Mouse (Mus musculus) hindbrain, embryonic 15.5 days (tissue): ENCODE measurements around the gene Cog5. TPM values are rescaled to one million over a fixed set of nuclear protein-coding genes. Genes with fewer than 3 reads are reported as not detected.

Experiments
- ATAC-seq: fragments of 200-750 bp; cut with Nextera tagmentation; 2 replicates; pipeline ENCODE4 v1.8.0; 2017; ENCODE audit warnings: low read depth, moderate number of reproducible peaks, moderate TSS enrichment; ENCODE audit not compliant: low FRiP score
- H3K27ac ChIP-seq: fragments of 300-500 bp; sonication (generic); replicated peaks from 2 replicates; pipeline ENCODE4 v1.5.1; 2015; ENCODE audit warnings: mild to moderate bottlenecking, inconsistent platforms
- H3K27me3 ChIP-seq: fragments of 300-500 bp; sonication (generic); 2 replicates; pipeline ENCODE4 v1.6.1; 2015; ENCODE audit warnings: control low read depth, inconsistent platforms
- H3K36me3 ChIP-seq: fragments of 300-500 bp; sonication (generic); 2 replicates; pipeline ENCODE4 v1.6.1; 2015; ENCODE audit warnings: control low read depth, inconsistent platforms
- H3K4me1 ChIP-seq: fragments of 300-500 bp; sonication (generic); replicated peaks from 2 replicates; pipeline ENCODE4 v1.6.1; 2015; ENCODE audit warnings: control low read depth, inconsistent platforms
- H3K4me2 ChIP-seq: fragments of 300-500 bp; sonication (generic); 2 replicates; pipeline ENCODE4 v1.6.1; 2015; ENCODE audit warnings: moderate library complexity, mild to moderate bottlenecking, inconsistent platforms
- H3K4me3 ChIP-seq: fragments of 300-500 bp; sonication (generic); 2 replicates; pipeline ENCODE4 v1.5.1; 2015; ENCODE audit warnings: mild to moderate bottlenecking, inconsistent platforms
- H3K9ac ChIP-seq: fragments of 300-500 bp; sonication (generic); 2 replicates; pipeline ENCODE4 v1.6.1; 2015; ENCODE audit warnings: inconsistent platforms
- H3K9me3 ChIP-seq: fragments of 300-500 bp; sonication (generic); 2 replicates; pipeline ENCODE4 v1.6.1; 2016; ENCODE audit warnings: control low read depth, inconsistent platforms
- WGBS: fragments of 180-500 bp; shearing (Covaris S2); methylation state at CpG from one replicate; pipeline ENCODE4 v1.1.7; 2015; 5-methylcytosine and 5-hydroxymethylcytosine counted together
- polyA plus RNA-seq: library from polyadenylated mRNA; unstranded; fragments of >200 nt; fragmentation: Nextera tagmentation; extraction: Ambion mirVana; gene quantifications from 2 replicates; pipeline ENCODE4 v1.2.1, GENCODE M21; 2015

The Cog5 gene
- polyA plus RNA-seq, 1 experiment from 2014 or later, result 26.9 TPM

- Histone ChIP-seq H3K4me2 (peak overlapping the region; percentile 60), H3K4me3 (peak overlapping the region; percentile 45), H3K27me3 (no peaks in the 10 kb centered on the region), H3K27ac (peak overlapping the region; percentile 77), H3K9ac (peak overlapping the region; percentile 49), H3K9me3 (no peaks in the 10 kb centered on the region), H3K4me1 (peaks cover 10% of the 10 kb centered on the region), H3K36me3 (no peaks in the 10 kb centered on the region)
- WGBS, result 18% methylated on average over 5 of the region's 5 CpGs
- ATAC-seq, result no peak
Measured at GRCm38 (mm10) chr12:31712233-31712632, 57.6 kb downstream of the Cog5 start.

- H3K4me2 ChIP-seq, result peak overlapping the region; percentile 60
Measured at GRCm38 (mm10) chr12:31712727-31713126, 58.1 kb downstream of the Cog5 start.

GRCm38 (mm10) chr12:31713600-31713999, 58.9 kb downstream of the Cog5 start, which contains the start of gene Gpr22:
Gene Gpr22, minus strand, starts transcription at chr12:31713947.
- Histone ChIP-seq H3K27me3 (no peaks in the 10 kb centered on the region), H3K9ac (peak within 1 kb of the TSS; percentile 68), H3K27ac (peak within 1 kb of the TSS; percentile 89), H3K4me1 (peaks cover 10% of the 10 kb centered on the region), H3K4me3 (peak within 1 kb of the TSS; percentile 57), H3K4me2 (peak within 1 kb of the TSS; percentile 60), H3K36me3 (no peaks in the 10 kb centered on the region), H3K9me3 (no peaks in the 10 kb centered on the region)
- 10% methylated on average over 6 of the region's 6 CpGs for WGBS
- peak; percentile 96 for ATAC-seq

More at GRCm38 (mm10) chr12:31712727-31713126, 58.1 kb downstream of the Cog5 start:
- H3K4me1 ChIP-seq, result peaks cover 10% of the 10 kb centered on the region
- ATAC-seq, result no peak
- peak overlapping the region; percentile 45 for H3K4me3 ChIP-seq
- no peak overlapping the region for H3K9ac ChIP-seq
- no peaks in the 10 kb centered on the region for H3K36me3 ChIP-seq
- no peaks in the 10 kb centered on the region for H3K27me3 ChIP-seq
- no peak overlapping the region for H3K27ac ChIP-seq
- WGBS, result 41% methylated on average over 4 of the region's 4 CpGs
- no peaks in the 10 kb centered on the region for H3K9me3 ChIP-seq

GRCm38 (mm10) chr12:31714070-31714469, 59.4 kb downstream of the Cog5 start:
- Histone ChIP-seq H3K27me3 (no peaks in the 10 kb centered on the region), H3K9me3 (no peaks in the 10 kb centered on the region), H3K9ac (no peak overlapping the region), H3K36me3 (no peaks in the 10 kb centered on the region), H3K4me1 (peaks cover 10% of the 10 kb centered on the region), H3K4me3 (peak overlapping the region; percentile 57), H3K27ac (peak overlapping the region; percentile 89), H3K4me2 (peak overlapping the region; percentile 50)
- WGBS, result 51% methylated on average over 3 of the region's 3 CpGs
- ATAC-seq, result peak; percentile 65; the same call in 1 of the 2 replicates

GRCm38 (mm10) chr12:31719586-31720275, 65.1 kb downstream of the Cog5 start:
- Histone ChIP-seq H3K9me3 (no peaks in the 10 kb centered on the region), H3K27me3 (no peaks in the 10 kb centered on the region), H3K4me3 (no peak overlapping the region), H3K4me2 (no peak overlapping the region), H3K4me1 (no peaks in the 10 kb centered on the region), H3K9ac (no peak overlapping the region), H3K27ac (no peak overlapping the region), H3K36me3 (no peaks in the 10 kb centered on the region)
- no peak for ATAC-seq
- 91% methylated on average over 1 of the region's 1 CpGs for WGBS

- H3K27ac ChIP-seq, result no peak overlapping the region
- H3K36me3 ChIP-seq, result no peaks in the 10 kb centered on the region
- H3K4me1 ChIP-seq, result no peaks in the 10 kb centered on the region
- H3K4me3 ChIP-seq, result no peak overlapping the region
- H3K9me3 ChIP-seq, result no peaks in the 10 kb centered on the region
- WGBS, result 91% methylated on average over 3 of the region's 3 CpGs
- no peak overlapping the region for H3K9ac ChIP-seq
- no peaks in the 10 kb centered on the region for H3K27me3 ChIP-seq
- H3K4me2 ChIP-seq, result no peak overlapping the region
- no peak for ATAC-seq
Measured at GRCm38 (mm10) chr12:31724576-31724975, 69.9 kb downstream of the Cog5 start.

- Histone ChIP-seq H3K9ac (no peak overlapping the region), H3K36me3 (no peaks in the 10 kb centered on the region), H3K9me3 (no peaks in the 10 kb centered on the region), H3K27me3 (no peaks in the 10 kb centered on the region), H3K4me1 (no peaks in the 10 kb centered on the region), H3K27ac (no peak overlapping the region), H3K4me3 (no peak overlapping the region), H3K4me2 (no peak overlapping the region)
- 88% methylated on average over 12 of the region's 12 CpGs for WGBS
- no peak for ATAC-seq
Measured at GRCm38 (mm10) chr12:31725511-31726275, 71.0 kb downstream of the Cog5 start.

GRCm38 (mm10) chr12:31726707-31727106, 72.0 kb downstream of the Cog5 start:
- no peak overlapping the region for H3K4me3 ChIP-seq
- H3K9me3 ChIP-seq, result no peaks in the 10 kb centered on the region
- no peak overlapping the region for H3K27ac ChIP-seq
- WGBS, result 45% methylated on average over 1 of the region's 1 CpGs
- H3K4me2 ChIP-seq, result no peak overlapping the region
- H3K27me3 ChIP-seq, result no peaks in the 10 kb centered on the region
- no peaks in the 10 kb centered on the region for H3K4me1 ChIP-seq
- H3K36me3 ChIP-seq, result no peaks in the 10 kb centered on the region
- no peak for ATAC-seq
- H3K9ac ChIP-seq, result no peak overlapping the region

GRCm38 (mm10) chr12:31730126-31730525, 75.5 kb downstream of the Cog5 start:
- H3K36me3 ChIP-seq, result no peaks in the 10 kb centered on the region
- no peaks in the 10 kb centered on the region for H3K4me1 ChIP-seq

GRCm38 (mm10) chr12:31734616-31735015, 79.9 kb downstream of the Cog5 start:
- Histone ChIP-seq H3K9me3 (no peaks in the 10 kb centered on the region), H3K9ac (no peak overlapping the region), H3K36me3 (no peaks in the 10 kb centered on the region), H3K4me3 (no peak overlapping the region), H3K4me1 (no peaks in the 10 kb centered on the region), H3K27ac (no peak overlapping the region), H3K4me2 (no peak overlapping the region), H3K27me3 (no peaks in the 10 kb centered on the region)
- no peak for ATAC-seq
- WGBS, result 90% methylated on average over 2 of the region's 2 CpGs

More at GRCm38 (mm10) chr12:31730126-31730525, 75.5 kb downstream of the Cog5 start:
- Histone ChIP-seq H3K27me3 (no peaks in the 10 kb centered on the region), H3K9me3 (no peaks in the 10 kb centered on the region), H3K4me2 (no peak overlapping the region), H3K9ac (no peak overlapping the region), H3K4me3 (no peak overlapping the region), H3K27ac (no peak overlapping the region)
- 90% methylated on average over 1 of the region's 1 CpGs for WGBS
- ATAC-seq, result no peak

GRCm38 (mm10) chr12:31747301-31747700, 92.6 kb downstream of the Cog5 start:
- Histone ChIP-seq H3K4me1 (no peaks in the 10 kb centered on the region), H3K4me2 (no peak overlapping the region), H3K36me3 (no peaks in the 10 kb centered on the region), H3K4me3 (no peak overlapping the region), H3K9me3 (peaks cover 6% of the 10 kb centered on the region; the same call in 1 of the 2 replicates), H3K27ac (no peak overlapping the region), H3K9ac (no peak overlapping the region), H3K27me3 (no peaks in the 10 kb centered on the region)
- 85% methylated on average over 8 of the region's 8 CpGs for WGBS
- no peak for ATAC-seq

GRCm38 (mm10) chr12:31749846-31750245, 95.2 kb downstream of the Cog5 start:
- no peaks in the 10 kb centered on the region for H3K27me3 ChIP-seq
- no peaks in the 10 kb centered on the region for H3K9me3 ChIP-seq
- ATAC-seq, result no peak

More at GRCm38 (mm10) chr12:31749846-31750245, 95.2 kb downstream of the Cog5 start:
- no peak overlapping the region for H3K9ac ChIP-seq
- no peak overlapping the region for H3K27ac ChIP-seq
- 93% methylated on average over 4 of the region's 4 CpGs for WGBS
- no peak overlapping the region for H3K4me3 ChIP-seq
- H3K36me3 ChIP-seq, result no peaks in the 10 kb centered on the region
- no peak overlapping the region for H3K4me2 ChIP-seq
- no peaks in the 10 kb centered on the region for H3K4me1 ChIP-seq
